Mouse (Mus musculus) liver, embryonic 11.5 days (tissue): Measurements from ENCODE around the gene Anxa11. TPM values are rescaled to one million over a fixed set of nuclear protein-coding genes. Genes with fewer than 3 reads are reported as not detected.
A peak's percentile ranks its signal among the peaks of the same experiment; 100 is the strongest.
"Not testable (repeated sequence)": the region's sequence is repeated elsewhere in the genome, so short reads cannot be mapped to it uniquely, and the experiment has no call there.

Experiments
- ATAC-seq: fragments of 200-750 bp; cut with Nextera tagmentation; replicated peaks from 2 replicates; pipeline ENCODE4 v1.8.0; 2017; ENCODE audit warnings: moderate number of reproducible peaks, mild to moderate bottlenecking, moderate TSS enrichment, moderate library complexity; ENCODE audit not compliant: low FRiP score
- DNase-seq: peaks from one replicate; pipeline ENCODE4 v3.0.0-alpha.2; 2017; ENCODE audit warnings: low spot score
- H3K27ac ChIP-seq: fragments of 300-500 bp; sonication (generic); 2 replicates; pipeline ENCODE4 v1.5.1; 2014; ENCODE audit warnings: mild to moderate bottlenecking, low read depth, low read length, control low read depth
- H3K27me3 ChIP-seq: fragments of 300-500 bp; sonication (generic); replicated peaks from 2 replicates; pipeline ENCODE4 v1.6.1; 2014; ENCODE audit warnings: low read length, mixed read lengths; ENCODE audit not compliant: control insufficient read depth, insufficient read depth
- H3K36me3 ChIP-seq: fragments of 300-500 bp; sonication (generic); 2 replicates; pipeline ENCODE4 v1.6.1; 2014; ENCODE audit warnings: mild to moderate bottlenecking, low read length, moderate library complexity, mixed read lengths; ENCODE audit not compliant: control insufficient read depth, insufficient read depth
- H3K4me1 ChIP-seq: fragments of 300-500 bp; sonication (generic); replicated peaks from 2 replicates; pipeline ENCODE4 v1.6.1; 2014; ENCODE audit warnings: low read length, mixed read lengths; ENCODE audit not compliant: control insufficient read depth, insufficient read depth
- H3K4me2 ChIP-seq: fragments of 300-500 bp; sonication (generic); 2 replicates; pipeline ENCODE4 v1.6.1; 2014; ENCODE audit warnings: mild to moderate bottlenecking, control low read depth, moderate library complexity
- H3K4me3 ChIP-seq: fragments of 300-500 bp; sonication (generic); 2 replicates; pipeline ENCODE4 v1.5.1; 2014; ENCODE audit warnings: low read depth, low read length, control low read depth
- H3K9ac ChIP-seq: fragments of 300-500 bp; sonication (generic); 2 replicates; pipeline ENCODE4 v1.6.1; 2014; ENCODE audit warnings: low read depth, low read length, control low read depth
- H3K9me3 ChIP-seq: fragments of 300-500 bp; sonication (generic); 2 replicates; pipeline ENCODE4 v1.6.1; 2016; ENCODE audit warnings: low read length, inconsistent platforms, mixed read lengths; ENCODE audit not compliant: control insufficient read depth
- WGBS: fragments of 180-500 bp; shearing (Covaris S2); extraction: QIAGEN DNeasy Blood & Tissue Kit; methylation state at CpG from one replicate; pipeline ENCODE4 v1.1.7; 2014; 5-methylcytosine and 5-hydroxymethylcytosine counted together
- polyA plus RNA-seq: library from polyadenylated mRNA; unstranded; fragments of >200 nt; fragmentation: Nextera tagmentation; extraction: Ambion mirVana; gene quantifications from 2 replicates; pipeline ENCODE4 v1.2.1, GENCODE M21; 2014

Gene Anxa11
- polyA plus RNA-seq, 1 experiment from 2014 or later: 13.1 TPM

- no peaks in the 10 kb centered on the region for H3K9me3 ChIP-seq
- peaks cover 12% of the 10 kb centered on the region for H3K4me1 ChIP-seq
- H3K9ac ChIP-seq: no peak overlapping the region
- no peaks in the 10 kb centered on the region for H3K27me3 ChIP-seq
- ATAC-seq: no peak
- H3K36me3 ChIP-seq: no peaks in the 10 kb centered on the region
- no peak overlapping the region for H3K4me2 ChIP-seq
- H3K4me3 ChIP-seq: no peak overlapping the region
- no peak for DNase-seq
- 72% methylated on average over 6 of the region's 6 CpGs for WGBS
- no peak overlapping the region for H3K27ac ChIP-seq
These were observed 25.9 kb downstream of the Anxa11 start for GRCm38 (mm10) chr14:25867834-25868233.

DNA sequence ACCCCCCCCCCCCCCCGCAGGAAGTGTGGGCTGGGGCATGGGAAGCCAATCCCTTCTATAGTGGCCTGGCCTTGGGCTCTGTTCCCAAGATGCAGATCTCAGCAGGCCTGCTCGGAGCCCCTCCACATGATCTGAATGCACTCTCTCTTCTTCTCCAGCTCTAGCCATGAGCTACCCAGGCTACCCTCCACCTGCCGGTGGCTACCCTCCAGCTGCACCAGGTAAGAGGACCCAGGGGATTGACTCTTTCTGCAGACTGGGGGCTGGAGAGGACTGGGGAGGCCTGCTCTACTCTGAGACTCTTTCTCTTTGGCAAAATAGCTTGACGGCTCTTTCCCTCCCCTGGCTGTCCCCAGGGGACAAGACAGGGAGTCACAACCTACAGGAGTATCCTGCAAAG, 26.8 kb downstream of the Anxa11 start:
- Histone ChIP-seq H3K9me3 (no peaks in the 10 kb centered on the region), H3K27me3 (no peaks in the 10 kb centered on the region), H3K36me3 (no peaks in the 10 kb centered on the region), H3K4me2 (no peak overlapping the region), H3K4me1 (peaks cover 12% of the 10 kb centered on the region), H3K4me3 (no peak overlapping the region), H3K9ac (no peak overlapping the region), H3K27ac (no peak overlapping the region)
- DNase-seq (no peak), ATAC-seq (0 out of 2 replicates have a peak, but pooled peaks have one; percentile 5)
- WGBS: 62% methylated on average over 3 of the region's 4 CpGs

GRCm38 (mm10) chr14:25869135-25869878, 27.4 kb downstream of the Anxa11 start:
- peak; percentile 49 for ATAC-seq
- no peaks in the 10 kb centered on the region for H3K36me3 ChIP-seq
- H3K27ac ChIP-seq: no peak overlapping the region
- H3K9me3 ChIP-seq: no peaks in the 10 kb centered on the region
- H3K9ac ChIP-seq: no peak overlapping the region
- no peak overlapping the region for H3K4me2 ChIP-seq
- H3K27me3 ChIP-seq: no peaks in the 10 kb centered on the region
- H3K4me3 ChIP-seq: no peak overlapping the region
- DNase-seq: no peak
- 54% methylated on average over 9 of the region's 9 CpGs for WGBS
- H3K4me1 ChIP-seq: peaks cover 12% of the 10 kb centered on the region

GRCm38 (mm10) chr14:25872461-25873415, 30.8 kb downstream of the Anxa11 start:
- H3K9me3 ChIP-seq: no peaks in the 10 kb centered on the region
- DNase-seq (no peak), ATAC-seq (no peak)
- H3K4me2 ChIP-seq: no peak overlapping the region
- no peak overlapping the region for H3K27ac ChIP-seq
- peaks cover 9% of the 10 kb centered on the region for H3K4me1 ChIP-seq
- no peak overlapping the region for H3K9ac ChIP-seq
- no peaks in the 10 kb centered on the region for H3K36me3 ChIP-seq
- WGBS: 82% methylated on average over 8 of the region's 8 CpGs
- no peaks in the 10 kb centered on the region for H3K27me3 ChIP-seq
- no peak overlapping the region for H3K4me3 ChIP-seq

GRCm38 (mm10) chr14:25876640-25877039, 34.7 kb downstream of the Anxa11 start:
- H3K4me2 ChIP-seq, DNase-seq, H3K9ac ChIP-seq, H3K36me3 ChIP-seq, H3K27ac ChIP-seq, H3K4me1 ChIP-seq, H3K4me3 ChIP-seq, H3K9me3 ChIP-seq, ATAC-seq, H3K27me3 ChIP-seq: not testable (repeated sequence)
- no CpG with 5 or more reads among the region's 7 CpGs for WGBS

GRCm38 (mm10) chr14:25881769-25882168, 39.8 kb downstream of the Anxa11 start:
- not testable (repeated sequence) for H3K9me3 ChIP-seq, H3K27me3 ChIP-seq, H3K4me1 ChIP-seq, H3K4me2 ChIP-seq, H3K4me3 ChIP-seq, H3K9ac ChIP-seq, H3K36me3 ChIP-seq, H3K27ac ChIP-seq, DNase-seq, ATAC-seq
- WGBS: no CpG with 5 or more reads among the region's 9 CpGs

DNA sequence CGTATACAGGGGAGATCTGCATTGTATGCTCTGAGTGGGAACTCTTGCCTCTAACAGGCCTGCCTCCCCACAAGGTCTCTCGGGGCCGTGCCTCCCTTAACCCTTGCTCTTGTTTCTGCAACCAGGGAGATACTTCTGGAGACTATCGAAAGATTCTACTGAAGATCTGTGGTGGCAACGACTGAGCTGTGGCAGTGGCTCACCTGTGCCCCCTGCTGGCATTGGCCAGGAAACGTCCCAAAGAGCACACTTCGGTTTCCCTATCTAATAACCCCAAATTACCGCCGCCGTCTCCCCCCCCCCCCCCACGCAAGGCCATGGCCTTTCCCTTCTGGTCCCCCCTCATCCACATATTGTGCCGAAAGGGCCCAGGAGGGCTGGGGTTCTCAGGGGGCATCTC, 43.9 kb downstream of the Anxa11 start:
- no CpG with 5 or more reads among the region's 12 CpGs for WGBS

GRCm38 (mm10) chr14:25894566-25894965, 52.6 kb downstream of the Anxa11 start:
- not testable (repeated sequence) for ATAC-seq, H3K9ac ChIP-seq, H3K4me3 ChIP-seq, H3K36me3 ChIP-seq, H3K27me3 ChIP-seq, H3K4me2 ChIP-seq, H3K27ac ChIP-seq, DNase-seq, H3K9me3 ChIP-seq, H3K4me1 ChIP-seq
- no CpG with 5 or more reads among the region's 3 CpGs for WGBS

More for the DNA sequence above, 43.9 kb downstream of the Anxa11 start:
- DNase-seq, H3K4me3 ChIP-seq, H3K27me3 ChIP-seq, ATAC-seq, H3K27ac ChIP-seq, H3K36me3 ChIP-seq, H3K9me3 ChIP-seq, H3K9ac ChIP-seq, H3K4me2 ChIP-seq, H3K4me1 ChIP-seq: not testable (repeated sequence)
